Mouse (Mus musculus) liver, postnatal 0 days (tissue): ENCODE measurements around the gene Dzip1.

Experiments used
- CTCF ChIP-seq: sonication (generic); IDR thresholded peaks from 2 replicates; pipeline ENCODE4 v1.5.1; 2016; ENCODE audit warnings: antibody characterized with exemption, low read depth
- EP300 ChIP-seq: IDR thresholded peaks from 2 replicates; pipeline ENCODE4 v1.6.1; 2016; ENCODE audit warnings: antibody characterized with exemption, low read depth, mild to moderate bottlenecking

GRCm38 (mm10) chr14:118846834-118847233, 78.4 kb downstream of the Dzip1 start:
- no peak for TF ChIP-seq CTCF
- TF ChIP-seq EP300: no peak
